Mouse (Mus musculus) C2C12 (cell line): ENCODE measurements around the gene Fkbp11. TPM values are rescaled to one million over a fixed set of nuclear protein-coding genes. Genes with fewer than 3 reads are reported as not detected.

Experiments used
- H3K27me3 ChIP-seq: one replicate; pipeline ENCODE4 v1.6.1; 2011; ENCODE audit not compliant: control insufficient read depth, insufficient read depth, insufficient read length
- H3K36me3 ChIP-seq: one replicate; pipeline ENCODE4 v1.6.1; 2011; ENCODE audit not compliant: control insufficient read depth, insufficient read depth
- H3K4me3 ChIP-seq: one replicate; pipeline ENCODE4 v1.5.1; 2011; ENCODE audit warnings: mild to moderate bottlenecking, control low read depth; ENCODE audit not compliant: poor library complexity, insufficient read depth, severe bottlenecking
- H3K79me2 ChIP-seq: one replicate; pipeline ENCODE4 v1.6.1; 2011; ENCODE audit not compliant: control insufficient read depth, insufficient read depth
- H3K79me3 ChIP-seq: one replicate; pipeline ENCODE4 v1.6.1; 2011; ENCODE audit warnings: low read depth, control low read depth
- H3ac ChIP-seq: one replicate; pipeline ENCODE3; 2011; ENCODE audit warnings: low read depth; ENCODE audit not compliant: control insufficient read depth, insufficient read length
- CEBPB ChIP-seq: IDR thresholded peaks from one replicate; pipeline ENCODE4 v1.6.1; 2011; ENCODE audit warnings: low read depth, mild to moderate bottlenecking, control low read depth, moderate library complexity
- CTCF ChIP-seq: IDR thresholded peaks from one replicate; pipeline ENCODE4 v1.5.1; 2011; ENCODE audit not compliant: control insufficient read depth, insufficient read depth, insufficient read length
- FOSL1 ChIP-seq: IDR thresholded peaks from one replicate; pipeline ENCODE4 v1.8.0; 2011; ENCODE audit warnings: mild to moderate bottlenecking, low read length; ENCODE audit not compliant: poor library complexity, insufficient read depth, severe bottlenecking
- MAX ChIP-seq: IDR thresholded peaks from one replicate; pipeline ENCODE4 v1.6.1; 2011; ENCODE audit warnings: mild to moderate bottlenecking, control low read depth
- MYOD1 ChIP-seq: IDR thresholded peaks from one replicate; pipeline ENCODE4 v1.6.1; 2011; ENCODE audit warnings: low read depth; ENCODE audit not compliant: control insufficient read depth, insufficient read length
- MYOG ChIP-seq: IDR thresholded peaks from one replicate; pipeline ENCODE4 v1.6.1; 2011; ENCODE audit not compliant: control insufficient read depth, insufficient read length; ENCODE audit errors: extremely low read depth
- USF1 ChIP-seq: IDR thresholded peaks from one replicate; pipeline ENCODE4 v1.6.1; 2011; ENCODE audit warnings: low read depth, mild to moderate bottlenecking, control low read depth, moderate library complexity
- polyA plus RNA-seq: library from polyadenylated mRNA; unstranded; fragments of >200 nt; fragmentation: generic; extraction: Trizol; gene quantifications from one replicate; pipeline ENCODE4 v1.2.1, GENCODE M21; 2012; ENCODE audit warnings: missing spikeins

Gene Fkbp11
- polyA plus RNA-seq, 1 experiment = 103 TPM

DNA sequence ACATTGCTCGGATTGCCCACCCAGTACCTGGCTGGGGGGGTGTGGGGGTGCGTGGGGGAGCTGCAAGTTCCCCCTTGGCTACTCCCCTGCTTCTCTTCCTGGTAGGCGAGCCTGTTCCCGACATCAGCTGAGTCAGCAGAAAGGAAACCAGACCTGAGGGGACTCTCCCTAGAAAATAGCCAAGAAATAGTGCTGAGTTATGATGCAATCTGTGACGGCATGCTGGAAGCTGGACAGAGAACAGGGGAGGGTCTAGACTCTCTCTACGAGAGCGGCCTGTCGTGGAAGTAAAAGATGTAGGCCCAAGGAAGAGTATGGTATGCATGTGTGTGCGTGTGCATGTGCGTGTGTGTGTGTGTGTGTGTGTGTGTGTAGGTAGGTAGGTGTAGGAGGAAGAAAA lies 44.8 kb downstream of the Fkbp11 start:
- Histone ChIP-seq H3K36me3 (no peaks in the 10 kb centered on the region), H3K79me3 (no peaks in the 10 kb centered on the region), H3K27me3 (no peaks in the 10 kb centered on the region), H3ac (no peak overlapping the region), H3K79me2 (no peaks in the 10 kb centered on the region), H3K4me3 (no peak overlapping the region)
- no peak for TF ChIP-seq USF1
- TF ChIP-seq CEBPB = peak; percentile 39

- Histone ChIP-seq H3ac (no peak overlapping the region), H3K27me3 (no peaks in the 10 kb centered on the region), H3K4me3 (no peak overlapping the region), H3K79me3 (no peaks in the 10 kb centered on the region), H3K79me2 (no peaks in the 10 kb centered on the region), H3K36me3 (no peaks in the 10 kb centered on the region)
- TF ChIP-seq MAX (no peak), USF1 (no peak), CEBPB (no peak), MYOG (no peak), MYOD1 (no peak), CTCF (no peak), FOSL1 (no peak)
Observed at GRCm38 (mm10) chr15:98681633-98682032, 46.4 kb downstream of the Fkbp11 start.

GRCm38 (mm10) chr15:98680660-98681059 lies 47.3 kb downstream of the Fkbp11 start:
- Histone ChIP-seq H3K36me3 (no peaks in the 10 kb centered on the region), H3K79me3 (no peaks in the 10 kb centered on the region), H3ac (no peak overlapping the region), H3K27me3 (no peaks in the 10 kb centered on the region), H3K79me2 (no peaks in the 10 kb centered on the region), H3K4me3 (no peak overlapping the region)
- TF ChIP-seq CTCF (no peak), MYOD1 (no peak), USF1 (no peak), CEBPB (no peak), FOSL1 (no peak), MAX (no peak), MYOG (no peak)

GRCm38 (mm10) chr15:98677977-98678376 lies 50.0 kb downstream of the Fkbp11 start:
- H3K36me3 ChIP-seq = no peaks in the 10 kb centered on the region
- H3ac ChIP-seq = no peak overlapping the region
- H3K27me3 ChIP-seq = no peaks in the 10 kb centered on the region
- no peaks in the 10 kb centered on the region for H3K79me3 ChIP-seq
- H3K79me2 ChIP-seq = no peaks in the 10 kb centered on the region
- H3K4me3 ChIP-seq = no peak overlapping the region
- TF ChIP-seq CEBPB (no peak), CTCF (no peak)

- no peaks in the 10 kb centered on the region for H3K79me3 ChIP-seq
- H3K4me3 ChIP-seq = peak within 1 kb of the TSS; percentile 37
- H3K79me2 ChIP-seq = no peaks in the 10 kb centered on the region
- no peaks in the 10 kb centered on the region for H3K36me3 ChIP-seq
- no peaks in the 10 kb centered on the region for H3K27me3 ChIP-seq
- H3ac ChIP-seq = peak within 1 kb of the TSS; percentile 72
- TF ChIP-seq FOSL1 = no peak
- TF ChIP-seq MAX = peak; percentile 90
- no peak for TF ChIP-seq MYOG
Observed at GRCm38 (mm10) chr15:98676940-98677728, 50.9 kb downstream of the Fkbp11 start, which contains the start of gene Rnd1. Rnd1 (minus strand) TSS chr15:98677461.

GRCm38 (mm10) chr15:98676471-98676870 lies 51.5 kb downstream of the Fkbp11 start:
- Histone ChIP-seq H3K27me3 (no peaks in the 10 kb centered on the region), H3ac (peak overlapping the region; percentile 66), H3K36me3 (peaks cover 5% of the 10 kb centered on the region), H3K79me2 (no peaks in the 10 kb centered on the region), H3K79me3 (no peaks in the 10 kb centered on the region), H3K4me3 (peak overlapping the region; percentile 37)
- TF ChIP-seq FOSL1 (no peak), CEBPB (no peak), USF1 (no peak), MYOG (no peak), MYOD1 (no peak), CTCF (no peak), MAX (no peak)
